Mouse (Mus musculus) colon, adult 2 months (tissue): ENCODE data around the gene Ryr3. TPM values are rescaled to one million over a fixed set of nuclear protein-coding genes. Genes with fewer than 3 reads are reported as not detected.

Experiments
- polyA plus RNA-seq: library from polyadenylated mRNA; depleted of rRNA; stranded (reverse); fragments of >200 nt; gene quantifications from 2 replicates; pipeline ENCODE4 v1.2.3, GENCODE M21; 2012; rRNA removed

Gene Ryr3
- polyA plus RNA-seq = 0.71 and 1.2 TPM in 2 replicates

DNA sequence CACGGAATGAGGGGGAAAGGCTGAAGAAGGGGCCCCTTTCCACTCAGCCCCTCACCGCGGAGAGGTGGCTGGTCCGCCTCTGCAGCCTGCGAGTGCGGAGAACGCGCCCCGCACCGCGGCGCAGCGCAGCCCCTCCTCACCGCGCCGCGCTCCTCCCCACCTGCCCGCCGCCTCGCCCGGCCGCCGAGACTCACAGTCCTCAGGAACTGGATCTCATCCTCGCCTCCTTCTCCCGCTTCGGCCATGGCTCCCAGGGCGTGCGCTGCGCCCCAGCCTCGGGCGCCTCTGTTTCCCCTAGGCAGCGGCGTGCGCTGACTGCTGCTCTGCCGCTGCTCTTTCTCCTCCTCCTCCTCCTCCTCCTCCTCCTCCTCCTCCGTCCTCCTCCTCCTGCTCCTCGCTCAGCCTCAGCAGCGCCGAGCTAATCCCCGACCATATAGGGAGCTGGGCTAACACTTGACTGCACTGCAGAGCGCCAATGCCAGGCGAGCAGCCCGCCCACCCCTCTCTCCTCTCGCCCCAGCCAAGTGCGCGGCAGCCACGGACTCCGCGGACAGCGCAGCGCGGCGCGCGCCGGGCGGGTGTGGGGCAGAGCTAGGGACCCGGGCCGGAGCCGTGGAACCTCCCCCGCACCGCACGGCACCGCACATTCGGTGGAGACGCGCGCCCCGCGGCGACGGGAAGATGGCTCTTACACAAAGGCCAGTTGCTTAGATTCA, at the start of gene Ryr3:
Gene Ryr3, minus strand, starts transcription at position 351 of the 716 bp plus-strand sequence.

Other genes with a start within 250 kb of the Ryr3 start
- not detected in 2 replicates for gene Tmco5b, start 68.6 kb upstream of the Ryr3 start, polyA plus RNA-seq
- 4.3 and 5.0 TPM in 2 replicates for gene Fmn1, start 110.6 kb upstream of the Ryr3 start, polyA plus RNA-seq